Mouse (Mus musculus) embryo, embryonic 10.5 days (tissue): ENCODE results near the gene Gm21671.
"Not testable (repeated sequence)": the region's sequence is repeated elsewhere in the genome, so short reads cannot be mapped to it uniquely, and the experiment has no call there.

Experiments used
- DNase-seq: peaks from one replicate; pipeline ENCODE4 v3.0.0-alpha.2; 2015; ENCODE audit warnings: low spot score

Gene Gm21671

DNA sequence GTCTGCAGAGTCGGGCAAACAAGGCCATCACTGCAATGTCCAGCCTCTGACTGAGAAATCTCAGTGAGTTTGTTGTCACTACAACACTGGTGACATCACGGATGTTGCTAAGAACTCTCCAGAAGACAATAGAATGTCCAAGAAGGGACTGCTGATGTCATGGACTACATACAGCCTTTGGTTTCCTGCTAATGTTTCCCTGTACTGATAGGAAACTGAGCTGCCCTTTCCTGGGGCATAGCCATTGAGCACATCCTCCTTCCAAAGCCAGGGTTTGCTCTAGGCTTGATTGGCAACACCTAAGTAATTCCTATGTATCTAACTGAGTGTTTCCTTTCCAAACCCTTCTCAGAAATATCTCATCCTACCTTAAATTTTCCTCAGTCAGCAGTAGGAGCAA is at the start of gene Gm21671:
TSS of gene Gm21671 (minus strand) at position 101 of the 400 bp plus-strand sequence.
- DNase-seq: not testable (repeated sequence)

DNA sequence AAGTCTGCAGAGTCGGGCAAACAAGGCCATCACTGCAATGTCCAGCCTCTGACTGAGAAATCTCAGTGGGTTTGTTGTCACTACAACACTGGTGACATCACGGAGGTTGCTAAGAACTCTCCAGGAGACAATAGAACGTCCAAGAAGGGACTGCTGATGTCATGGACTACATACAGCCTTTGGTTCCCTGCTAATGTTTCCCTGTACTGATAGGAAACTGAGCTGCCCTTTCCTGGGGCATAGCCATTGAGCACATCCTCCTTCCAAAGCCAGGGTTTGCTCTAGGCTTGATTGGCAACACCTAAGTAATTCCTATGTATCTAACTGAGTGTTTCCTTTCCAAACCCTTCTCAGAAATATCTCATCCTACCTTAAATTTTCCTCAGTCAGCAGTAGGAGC is 34.3 kb upstream of the Gm21671 start, which contains the start of gene Gm21698:
TSS of gene Gm21698 (minus strand) at position 101 of the 400 bp plus-strand sequence.
- not testable (repeated sequence) for DNase-seq

DNA sequence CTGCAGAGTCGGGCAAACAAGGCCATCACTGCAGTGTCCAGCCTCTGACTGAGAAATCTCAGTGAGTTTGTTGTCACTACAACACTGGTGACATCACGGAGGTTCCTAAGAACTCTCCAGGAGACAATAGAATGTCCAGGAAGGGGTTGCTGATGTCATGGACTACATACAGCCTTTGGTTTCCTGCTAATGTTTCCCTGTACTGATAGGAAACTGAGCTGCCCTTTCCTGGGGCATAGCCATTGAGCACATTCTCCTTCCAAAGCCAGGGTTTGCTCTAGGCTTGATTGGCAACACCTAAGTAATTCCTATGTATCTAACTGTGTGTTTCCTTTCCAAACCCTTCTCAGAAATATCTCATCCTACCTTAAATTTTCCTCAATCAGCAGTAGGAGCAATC is 18.3 kb upstream of the Gm21671 start, which contains the start of gene Gm21680:
TSS of gene Gm21680 (minus strand) at position 101 of the 400 bp plus-strand sequence.
- DNase-seq: not testable (repeated sequence)

DNA sequence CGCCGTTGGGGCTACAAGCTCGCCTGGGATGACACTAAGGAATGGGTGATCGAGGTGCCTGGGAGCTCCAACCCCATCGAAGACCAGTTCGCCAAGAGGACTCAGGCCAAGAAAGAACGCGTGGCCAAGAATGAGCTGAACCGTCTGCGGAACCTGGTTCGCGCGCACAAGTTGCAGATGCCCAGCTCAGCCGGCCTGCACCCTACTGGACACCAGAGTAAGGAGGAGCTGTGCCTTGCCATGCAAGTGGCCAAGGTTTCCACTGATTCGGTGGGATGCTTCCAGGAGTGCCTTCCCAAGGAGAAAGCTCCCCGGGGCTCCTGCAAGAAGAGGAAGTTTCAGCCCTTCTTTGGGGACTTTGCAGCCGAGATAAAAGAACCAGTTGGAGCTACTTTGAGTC is 2.8 kb upstream of the Gm21671 start:
- DNase-seq: not testable (repeated sequence)

DNA sequence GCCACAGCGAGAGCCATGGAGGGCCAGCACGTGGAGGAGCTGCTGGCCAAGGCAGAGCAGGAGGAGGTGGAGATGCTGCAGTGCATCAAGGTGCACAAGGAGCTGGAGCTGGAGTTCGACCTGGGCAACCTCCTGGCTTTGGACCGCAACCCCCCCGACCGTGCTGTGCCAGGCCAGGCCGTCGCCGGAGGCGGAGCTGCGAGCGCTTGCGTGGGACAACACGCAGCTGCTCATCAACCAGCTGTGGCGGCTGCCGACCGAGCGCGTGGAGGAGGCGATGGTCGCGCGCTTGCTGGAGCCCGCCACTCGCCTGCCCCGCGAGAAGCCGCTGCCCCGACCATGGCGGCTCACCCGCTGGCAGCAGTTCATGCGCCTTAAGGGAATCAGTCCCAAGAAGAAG is 2.4 kb upstream of the Gm21671 start:
- not testable (repeated sequence) for DNase-seq

DNA sequence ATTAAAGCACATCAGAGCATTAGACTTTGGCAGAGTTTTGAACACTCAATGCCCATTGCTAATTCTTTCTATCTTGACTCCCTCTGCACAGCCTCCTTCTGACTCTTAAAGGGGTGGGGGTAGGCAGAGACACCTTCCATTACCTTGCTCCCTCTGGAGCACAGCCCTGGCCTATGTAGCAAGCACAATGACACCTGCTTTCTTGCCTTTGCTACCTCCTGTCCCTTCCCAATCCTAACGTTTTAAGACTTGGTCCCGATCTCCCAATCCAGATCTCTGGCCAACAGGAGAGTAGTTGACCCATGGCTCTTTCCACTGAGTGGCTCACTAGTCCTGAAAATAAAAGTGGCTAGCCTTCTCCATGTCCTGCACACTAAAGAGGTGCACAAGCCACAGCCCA is 8.8 kb downstream of the Gm21671 start:
- not testable (repeated sequence) for DNase-seq

DNA sequence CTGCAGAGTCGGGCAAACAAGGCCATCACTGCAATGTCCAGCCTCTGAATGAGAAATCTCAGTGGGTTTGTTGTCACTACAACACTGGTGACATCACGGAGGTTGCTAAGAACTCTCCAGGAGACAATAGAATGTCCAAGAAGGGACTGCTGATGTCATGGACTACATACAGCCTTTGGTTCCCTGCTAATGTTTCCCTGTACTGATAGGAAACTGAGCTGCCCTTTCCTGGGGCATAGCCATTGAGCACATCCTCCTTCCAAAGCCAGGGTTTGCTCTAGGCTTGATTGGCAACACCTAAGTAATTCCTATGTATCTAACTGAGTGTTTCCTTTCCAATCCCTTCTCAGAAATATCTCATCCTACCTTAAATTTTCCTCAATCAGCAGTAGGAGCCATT is 11.9 kb downstream of the Gm21671 start, which contains the start of gene Gm21663:
TSS of gene Gm21663 (minus strand) at position 101 of the 400 bp plus-strand sequence.
- DNase-seq: not testable (repeated sequence)
